ENCODE assay signal across 19 mouse cellular contexts in genomic region chr6:119313096-119313495, GRCm38 (mm10). TPM values are rescaled to one million over a fixed set of nuclear protein-coding genes. Genes with fewer than 3 reads are reported as not detected.
DNase-seq lines count a peak whose midpoint lies in the region; ATAC-seq lines count a peak whose summit lies in the region.
"Had no signal": no experiment of that assay in that cellular context is flagged by ENCODE, and none has a peak within 500 bp of the region (broad histone marks: within the 10 kb centered on the region; RNA-seq: fewer than 3 reads in every experiment).

No protein-coding gene starts in this region.

- ATAC-seq in forebrain, embryonic 12.5 days (ENCODE audit: low FRiP score) = no peak
- ATAC-seq in forebrain, embryonic 11.5 days (replicated peaks; ENCODE audit: low FRiP score) = no peak
- no peak for ATAC-seq in kidney, embryonic 15.5 days (replicated peaks; ENCODE audit: low FRiP score)
- ATAC-seq in intestine, embryonic 16.5 days = no peak
- ATAC-seq: inflammation-experienced regulatory T-cells, adult 6 months; liver, embryonic 12.5 days had no signal

- DNase-seq in forebrain, embryonic 11.5 days (ENCODE audit: low spot score) = no peak
- peak; percentile 32 to 57 for DNase-seq in kidney, postnatal 25 days
- DNase-seq in right cerebral cortex, postnatal 10 days (ENCODE audit: low spot score in 2 of 2) = peak; percentile 41 to 51
- DNase-seq in right cerebral cortex, adult 18-20 months = no peak
- DNase-seq in heart, postnatal 10 days = no peak
- DNase-seq: adrenal gland, adult 8-10 months; layer of hippocampus, adult 9-11 months; left cerebral cortex, postnatal 4 days; lung, postnatal 10 days; right cerebral cortex, postnatal 14 days; thymus, adult 18-20 months had no signal

- peaks cover 23% of the 10 kb centered on the region for H3K4me1 ChIP-seq in forebrain, embryonic 12.5 days
- peaks cover 2% of the 10 kb centered on the region for H3K4me1 ChIP-seq in forebrain, embryonic 11.5 days (replicated peaks; ENCODE audit: control insufficient read depth, insufficient read depth, low read length)
- peaks cover 6% of the 10 kb centered on the region for H3K4me1 ChIP-seq in kidney, embryonic 15.5 days
- no peaks in the 10 kb centered on the region for H3K4me1 ChIP-seq in intestine, embryonic 16.5 days (ENCODE audit: control insufficient read depth, insufficient read depth, low read length)
- H3K4me1 ChIP-seq: embryonic facial prominence, embryonic 15.5 days; liver, embryonic 12.5 days had no signal

- H3K4me2 ChIP-seq in forebrain, embryonic 12.5 days = no peak overlapping the region
- no peak overlapping the region for H3K4me2 ChIP-seq in forebrain, embryonic 11.5 days (ENCODE audit: low read depth, low read length, severe bottlenecking)
- no peak overlapping the region for H3K4me2 ChIP-seq in kidney, embryonic 15.5 days
- H3K4me2 ChIP-seq in intestine, embryonic 16.5 days (ENCODE audit: low read depth, low read length) = no peak overlapping the region
- H3K4me2 ChIP-seq: embryonic facial prominence, embryonic 15.5 days; liver, embryonic 12.5 days; neural tube, embryonic 12.5 days had no signal

- no peak overlapping the region for H3K9ac ChIP-seq in forebrain, embryonic 12.5 days
- no peak overlapping the region for H3K9ac ChIP-seq in forebrain, embryonic 11.5 days (ENCODE audit: low read length)
- no peak overlapping the region for H3K9ac ChIP-seq in kidney, embryonic 15.5 days
- no peak overlapping the region for H3K9ac ChIP-seq in intestine, embryonic 16.5 days (ENCODE audit: low read depth, low read length)
- H3K9ac ChIP-seq: embryonic facial prominence, embryonic 15.5 days; liver, embryonic 12.5 days; neural tube, embryonic 12.5 days had no signal

- H3K27me3 ChIP-seq in forebrain, embryonic 12.5 days = peaks cover 9% of the 10 kb centered on the region; the same call in 1 of the 2 replicates
- no peaks in the 10 kb centered on the region for H3K27me3 ChIP-seq in forebrain, embryonic 11.5 days (ENCODE audit: control insufficient read depth, insufficient read depth, low read length)
- no peaks in the 10 kb centered on the region for H3K27me3 ChIP-seq in kidney, embryonic 15.5 days
- H3K27me3 ChIP-seq in intestine, embryonic 16.5 days (replicated peaks; ENCODE audit: control insufficient read depth, insufficient read depth, low read length) = 0 out of 2 replicates have a peak, but pooled peaks cover 4% of the 10 kb centered on the region

- H3K4me3 ChIP-seq in forebrain, embryonic 12.5 days (replicated peaks) = no peak overlapping the region
- no peak overlapping the region for H3K4me3 ChIP-seq in forebrain, embryonic 11.5 days (ENCODE audit: low read depth, low read length)
- no peak overlapping the region for H3K4me3 ChIP-seq in kidney, embryonic 15.5 days (replicated peaks)
- no peak overlapping the region for H3K4me3 ChIP-seq in intestine, embryonic 16.5 days (ENCODE audit: low read length)
- H3K4me3 ChIP-seq: embryonic facial prominence, embryonic 15.5 days; liver, embryonic 12.5 days; neural tube, embryonic 12.5 days had no signal

- H3K9me3 ChIP-seq in forebrain, embryonic 12.5 days = no peaks in the 10 kb centered on the region
- H3K9me3 ChIP-seq in forebrain, embryonic 11.5 days (ENCODE audit: control insufficient read depth, low read length) = no peaks in the 10 kb centered on the region
- H3K9me3 ChIP-seq in kidney, embryonic 15.5 days (replicated peaks) = no peaks in the 10 kb centered on the region
- H3K9me3 ChIP-seq in intestine, embryonic 16.5 days (ENCODE audit: control insufficient read depth, low read length) = no peaks in the 10 kb centered on the region
- H3K9me3 ChIP-seq: embryonic facial prominence, embryonic 15.5 days; liver, embryonic 12.5 days; neural tube, embryonic 12.5 days had no signal

- WGBS in forebrain, embryonic 12.5 days = 71% methylated on average over 3 of the region's 3 CpGs
- 77% methylated on average over 3 of the region's 3 CpGs for WGBS in forebrain, embryonic 11.5 days
- 67% methylated on average over 3 of the region's 3 CpGs for WGBS in kidney, embryonic 15.5 days
- WGBS in intestine, embryonic 16.5 days = 62% methylated on average over 3 of the region's 3 CpGs

- H3K36me3 ChIP-seq in forebrain, embryonic 12.5 days (replicated peaks) = no peaks in the 10 kb centered on the region
- no peaks in the 10 kb centered on the region for H3K36me3 ChIP-seq in forebrain, embryonic 11.5 days (ENCODE audit: control insufficient read depth, insufficient read depth, low read length)
- no peaks in the 10 kb centered on the region for H3K36me3 ChIP-seq in kidney, embryonic 15.5 days
- H3K36me3 ChIP-seq in intestine, embryonic 16.5 days (ENCODE audit: control insufficient read depth, insufficient read depth, low read length) = no peaks in the 10 kb centered on the region
- H3K36me3 ChIP-seq: embryonic facial prominence, embryonic 15.5 days; liver, embryonic 12.5 days; neural tube, embryonic 12.5 days had no signal

- intact Hi-C loops in heart, postnatal 10 days (cut with DNase I) = no loop called here

- 0 out of 2 replicates have a peak overlapping the region, but pooled peaks have one; percentile 13 for H3K27ac ChIP-seq in forebrain, embryonic 12.5 days
- H3K27ac ChIP-seq in forebrain, embryonic 11.5 days (ENCODE audit: low read depth, low read length) = no peak overlapping the region
- no peak overlapping the region for H3K27ac ChIP-seq in kidney, embryonic 15.5 days
- no peak overlapping the region for H3K27ac ChIP-seq in intestine, embryonic 16.5 days (ENCODE audit: low read length)
- H3K27ac ChIP-seq: embryonic facial prominence, embryonic 15.5 days; liver, embryonic 12.5 days; neural tube, embryonic 12.5 days had no signal

RNA-seq across cellular contexts. Expression of gene Lrtm2, which starts 17.5 kb away (rescaled TPM):
- 0.68 and 0.70 TPM in 2 replicates for polyA plus RNA-seq in forebrain, embryonic 12.5 days (2016; fragmentation: Nextera tagmentation; extraction: Ambion mirVana)
- 0.16 and 0.67 TPM in 2 replicates for polyA plus RNA-seq in forebrain, embryonic 11.5 days (2014; fragmentation: Nextera tagmentation; extraction: Ambion mirVana)
- 0.14 and 0.26 TPM in 2 replicates for polyA plus RNA-seq in kidney, embryonic 15.5 days (2015; fragmentation: Nextera tagmentation; extraction: Ambion mirVana)
- not detected for total RNA-seq in heart, postnatal 10 days (2021)
- 0.32 and 0.38 TPM in 2 replicates for polyA plus RNA-seq in intestine, embryonic 16.5 days (2015; fragmentation: Nextera tagmentation; extraction: Ambion mirVana)
- polyA plus RNA-seq: C2C12; liver, embryonic 12.5 days had no signal

Comparison
In these comparisons a context has a peak if more than half of its experiments do, and no peak if none do; other contexts are left out.
1. DNase-seq: peak in kidney, postnatal 25 days (2 of 2) and right cerebral cortex, postnatal 10 days (2 of 2); none in forebrain, embryonic 11.5 days (single experiment), right cerebral cortex, adult 18-20 months (single experiment) and heart, postnatal 10 days (0 of 2).